Mouse (Mus musculus): ENCODE results near the gene Tbkbp1. TPM values are rescaled to one million over a fixed set of nuclear protein-coding genes. Genes with fewer than 3 reads are reported as not detected.

Gene Tbkbp1
- polyA plus RNA-seq, 1 experiment from 2014 or later: 5.8 TPM

DNA sequence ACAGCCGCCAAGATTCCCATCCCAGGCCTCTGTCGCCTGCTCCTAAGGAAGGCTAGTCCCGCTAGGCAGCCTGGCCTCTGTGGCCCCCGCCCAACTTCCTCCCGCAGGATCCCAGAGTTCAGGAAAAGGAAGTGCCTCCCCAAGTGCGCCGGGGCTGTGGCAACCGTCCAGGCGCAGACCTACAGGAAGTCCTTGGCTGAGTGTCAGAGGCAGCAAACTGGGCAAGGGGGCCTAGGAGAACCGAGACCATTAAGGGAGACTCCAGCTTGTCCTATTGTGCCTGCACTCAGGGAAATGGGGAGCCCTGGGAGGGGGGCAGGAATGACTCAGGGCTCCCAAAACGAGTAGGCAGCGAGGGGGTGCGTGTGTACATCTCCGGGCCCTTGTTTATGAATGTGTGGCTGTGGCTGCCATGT, 1.3 kb downstream of the Tbkbp1 start:
- peak; percentile 13 for ATAC-seq (ENCODE audit: insufficient read depth, low FRiP score, low TSS enrichment)
- peak overlapping the region; percentile 91 for H3K4me2 ChIP-seq (ENCODE audit: low read depth)
- peaks cover 30% of the 10 kb centered on the region for H3K4me1 ChIP-seq (ENCODE audit: control insufficient read depth, insufficient read depth, low read length)
- H3K27ac ChIP-seq (ENCODE audit: low read depth, low read length): peak overlapping the region; percentile 94
- DNase-seq (ENCODE audit: low spot score): peak; percentile 41
- 4% methylated on average over 14 of the region's 14 CpGs for WGBS
- no peaks in the 10 kb centered on the region; the same call in 1 of the 2 replicates for H3K36me3 ChIP-seq (ENCODE audit: control insufficient read depth, insufficient read depth, low read length)
- peak overlapping the region; percentile 84 for H3K9ac ChIP-seq (ENCODE audit: low read length)
- H3K9me3 ChIP-seq (ENCODE audit: control insufficient read depth, low read length): no peaks in the 10 kb centered on the region
- peak overlapping the region; percentile 83 for H3K4me3 ChIP-seq (ENCODE audit: low read depth, low read length)
- peaks cover 2% of the 10 kb centered on the region; the same call in 1 of the 2 replicates for H3K27me3 ChIP-seq (ENCODE audit: control insufficient read depth, insufficient read depth, low read length)

DNA sequence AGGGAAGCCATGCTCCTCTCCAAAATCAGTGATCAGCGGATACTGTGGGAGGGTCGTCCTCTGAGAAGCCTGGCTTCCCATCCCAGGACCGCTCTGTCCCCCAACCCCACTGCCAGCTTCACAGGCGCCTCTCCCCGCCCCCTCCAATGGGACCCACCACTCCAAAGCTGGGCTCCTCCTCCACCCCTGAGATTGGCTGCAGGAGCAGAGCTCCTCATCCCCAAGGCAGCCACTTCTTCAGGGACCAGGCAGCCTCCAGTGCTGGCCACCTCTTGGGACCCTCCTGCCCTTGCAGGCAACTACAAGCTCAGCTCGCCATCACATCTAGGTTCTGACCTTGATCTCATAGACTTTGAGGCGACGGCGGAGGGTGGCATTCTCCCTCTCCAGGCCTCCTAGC, 2.3 kb downstream of the Tbkbp1 start:
- WGBS: 31% methylated on average over 9 of the region's 9 CpGs
- H3K27ac ChIP-seq (ENCODE audit: low read depth, low read length): no peak overlapping the region

DNA sequence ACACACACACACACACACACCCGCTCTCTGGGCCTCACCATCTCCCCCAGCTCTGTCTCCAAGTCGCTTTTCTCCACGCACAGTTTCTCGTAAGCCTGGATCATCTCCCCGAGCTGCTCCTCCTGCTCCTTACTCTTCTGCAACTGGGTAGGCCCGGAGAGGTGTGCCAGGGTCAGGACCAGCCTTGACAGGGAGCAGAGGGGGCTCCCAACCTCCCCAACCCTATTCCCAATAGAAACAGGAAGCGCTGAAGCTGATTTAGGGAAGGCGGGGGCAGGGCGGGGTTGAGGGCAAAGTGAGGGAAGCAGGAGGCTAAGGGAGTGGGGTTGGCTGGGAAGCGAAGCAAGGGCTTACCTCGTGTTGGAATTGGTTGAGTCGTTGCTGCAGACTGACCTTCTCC, 2.7 kb downstream of the Tbkbp1 start:
- Histone ChIP-seq H3K4me3 (ENCODE audit: low read depth, low read length) (no peak overlapping the region), H3K4me1 (ENCODE audit: control insufficient read depth, insufficient read depth, low read length) (peaks cover 30% of the 10 kb centered on the region), H3K27ac (ENCODE audit: low read depth, low read length) (no peak overlapping the region), H3K4me2 (ENCODE audit: low read depth) (peak overlapping the region; percentile 14; the same call in 1 of the 2 replicates), H3K9ac (ENCODE audit: low read length) (no peak overlapping the region), H3K27me3 (ENCODE audit: control insufficient read depth, insufficient read depth, low read length) (peaks cover 2% of the 10 kb centered on the region; the same call in 1 of the 2 replicates), H3K9me3 (ENCODE audit: control insufficient read depth, low read length) (no peaks in the 10 kb centered on the region), H3K36me3 (ENCODE audit: control insufficient read depth, insufficient read depth, low read length) (no peaks in the 10 kb centered on the region; the same call in 1 of the 2 replicates)
- ATAC-seq (ENCODE audit: insufficient read depth, low FRiP score, low TSS enrichment) (no peak), DNase-seq (ENCODE audit: low spot score) (no peak)
- 34% methylated on average over 12 of the region's 12 CpGs for WGBS

More for the DNA sequence above, 2.3 kb downstream of the Tbkbp1 start:
- Histone ChIP-seq H3K9me3 (ENCODE audit: control insufficient read depth, low read length) (no peaks in the 10 kb centered on the region), H3K9ac (ENCODE audit: low read length) (no peak overlapping the region; the same call in 1 of the 2 replicates), H3K4me1 (ENCODE audit: control insufficient read depth, insufficient read depth, low read length) (peaks cover 30% of the 10 kb centered on the region), H3K36me3 (ENCODE audit: control insufficient read depth, insufficient read depth, low read length) (no peaks in the 10 kb centered on the region; the same call in 1 of the 2 replicates), H3K4me2 (ENCODE audit: low read depth) (peak overlapping the region; percentile 14; the same call in 1 of the 2 replicates), H3K27me3 (ENCODE audit: control insufficient read depth, insufficient read depth, low read length) (peaks cover 2% of the 10 kb centered on the region; the same call in 1 of the 2 replicates), H3K4me3 (ENCODE audit: low read depth, low read length) (peak overlapping the region; percentile 83; the same call in 1 of the 2 replicates)
- DNase-seq (ENCODE audit: low spot score) (no peak), ATAC-seq (ENCODE audit: insufficient read depth, low FRiP score, low TSS enrichment) (no peak)

DNA sequence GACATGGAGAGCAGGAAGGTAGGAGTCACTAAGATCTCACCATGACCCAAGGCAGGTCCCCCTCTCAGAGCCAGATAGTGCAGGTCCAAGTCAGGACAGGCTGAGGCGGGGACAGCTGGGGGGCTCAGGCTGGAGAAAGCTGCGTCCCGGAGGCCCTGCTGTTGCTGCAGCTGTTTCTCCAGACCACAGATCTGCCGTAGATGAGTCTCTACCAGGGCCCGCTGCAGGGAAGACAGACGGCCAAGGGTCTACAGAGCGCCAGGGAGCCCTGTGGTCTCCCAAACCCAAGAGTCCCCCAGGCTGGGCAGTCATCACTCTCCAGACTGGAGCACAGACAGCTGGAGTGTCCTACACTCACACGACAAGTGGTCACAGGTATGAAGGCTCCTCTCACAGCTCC, 4.0 kb downstream of the Tbkbp1 start:
- no peak overlapping the region for H3K4me3 ChIP-seq (ENCODE audit: low read depth, low read length)
- H3K27me3 ChIP-seq (ENCODE audit: control insufficient read depth, insufficient read depth, low read length): peaks cover 2% of the 10 kb centered on the region; the same call in 1 of the 2 replicates
- H3K36me3 ChIP-seq (ENCODE audit: control insufficient read depth, insufficient read depth, low read length): no peaks in the 10 kb centered on the region; the same call in 1 of the 2 replicates
- DNase-seq (ENCODE audit: low spot score): no peak
- H3K4me2 ChIP-seq (ENCODE audit: low read depth): no peak overlapping the region
- H3K4me1 ChIP-seq (ENCODE audit: control insufficient read depth, insufficient read depth, low read length): peaks cover 24% of the 10 kb centered on the region
- H3K27ac ChIP-seq (ENCODE audit: low read depth, low read length): no peak overlapping the region
- H3K9ac ChIP-seq (ENCODE audit: low read length): no peak overlapping the region
- 71% methylated on average over 8 of the region's 8 CpGs for WGBS
- H3K9me3 ChIP-seq (ENCODE audit: control insufficient read depth, low read length): no peaks in the 10 kb centered on the region
- ATAC-seq (ENCODE audit: insufficient read depth, low FRiP score, low TSS enrichment): no peak

DNA sequence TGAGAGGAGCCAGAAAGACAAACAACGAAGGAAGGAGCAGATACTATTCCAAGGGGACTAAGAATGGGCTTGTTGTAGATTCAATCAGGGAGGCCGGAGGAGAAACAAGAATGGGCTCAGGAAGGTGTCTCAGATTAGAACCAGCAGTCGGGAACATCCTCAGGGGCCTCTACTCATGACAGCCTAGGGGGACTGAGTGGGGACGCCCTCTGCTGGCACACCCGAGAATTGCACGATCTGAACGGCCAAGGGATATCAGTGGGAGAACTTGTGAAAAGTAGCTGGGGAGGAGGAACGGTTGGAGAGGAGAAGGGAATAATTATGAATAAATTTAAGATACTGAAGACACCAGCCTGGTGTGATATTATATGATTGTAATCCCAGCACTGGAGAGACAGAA, 4.6 kb downstream of the Tbkbp1 start:
- H3K4me1 ChIP-seq (ENCODE audit: control insufficient read depth, insufficient read depth, low read length): peaks cover 20% of the 10 kb centered on the region
- no peak overlapping the region for H3K9ac ChIP-seq (ENCODE audit: low read length)
- H3K4me2 ChIP-seq (ENCODE audit: low read depth): no peak overlapping the region
- H3K27me3 ChIP-seq (ENCODE audit: control insufficient read depth, insufficient read depth, low read length): peaks cover 2% of the 10 kb centered on the region; the same call in 1 of the 2 replicates
- WGBS: 8% methylated on average over 8 of the region's 8 CpGs
- no peaks in the 10 kb centered on the region; the same call in 1 of the 2 replicates for H3K36me3 ChIP-seq (ENCODE audit: control insufficient read depth, insufficient read depth, low read length)
- DNase-seq (ENCODE audit: low spot score) (peak; percentile 78), ATAC-seq (ENCODE audit: insufficient read depth, low FRiP score, low TSS enrichment) (no peak)
- H3K27ac ChIP-seq (ENCODE audit: low read depth, low read length): no peak overlapping the region
- no peak overlapping the region for H3K4me3 ChIP-seq (ENCODE audit: low read depth, low read length)
- no peaks in the 10 kb centered on the region for H3K9me3 ChIP-seq (ENCODE audit: control insufficient read depth, low read length)

DNA sequence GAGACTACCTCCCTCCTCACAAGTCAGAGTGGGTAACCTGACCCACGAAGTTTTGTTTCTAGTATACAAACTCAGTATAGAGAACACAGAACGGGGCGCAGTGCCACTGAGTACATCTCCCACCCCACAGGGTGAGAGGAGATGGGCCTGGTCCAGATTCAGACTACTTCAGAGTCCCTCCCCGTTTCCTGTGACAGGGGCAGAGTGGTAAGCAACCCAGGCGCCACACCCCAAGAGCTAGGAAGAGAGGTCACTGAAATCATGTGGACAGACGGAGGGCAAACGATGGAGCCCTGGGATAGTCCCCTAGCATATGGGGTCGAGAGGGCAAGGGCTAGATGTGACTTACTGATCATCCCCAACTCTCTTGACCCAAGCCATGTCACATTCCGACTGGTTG, 5.3 kb downstream of the Tbkbp1 start:
- Histone ChIP-seq H3K9ac (ENCODE audit: low read length) (no peak overlapping the region), H3K4me3 (ENCODE audit: low read depth, low read length) (no peak overlapping the region), H3K36me3 (ENCODE audit: control insufficient read depth, insufficient read depth, low read length) (no peaks in the 10 kb centered on the region; the same call in 1 of the 2 replicates), H3K4me2 (ENCODE audit: low read depth) (no peak overlapping the region), H3K9me3 (ENCODE audit: control insufficient read depth, low read length) (no peaks in the 10 kb centered on the region), H3K4me1 (ENCODE audit: control insufficient read depth, insufficient read depth, low read length) (peaks cover 20% of the 10 kb centered on the region), H3K27me3 (ENCODE audit: control insufficient read depth, insufficient read depth, low read length) (peaks cover 2% of the 10 kb centered on the region; the same call in 1 of the 2 replicates), H3K27ac (ENCODE audit: low read depth, low read length) (no peak overlapping the region)
- 77% methylated on average over 9 of the region's 9 CpGs for WGBS
- DNase-seq (ENCODE audit: low spot score) (no peak), ATAC-seq (ENCODE audit: insufficient read depth, low FRiP score, low TSS enrichment) (no peak)

DNA sequence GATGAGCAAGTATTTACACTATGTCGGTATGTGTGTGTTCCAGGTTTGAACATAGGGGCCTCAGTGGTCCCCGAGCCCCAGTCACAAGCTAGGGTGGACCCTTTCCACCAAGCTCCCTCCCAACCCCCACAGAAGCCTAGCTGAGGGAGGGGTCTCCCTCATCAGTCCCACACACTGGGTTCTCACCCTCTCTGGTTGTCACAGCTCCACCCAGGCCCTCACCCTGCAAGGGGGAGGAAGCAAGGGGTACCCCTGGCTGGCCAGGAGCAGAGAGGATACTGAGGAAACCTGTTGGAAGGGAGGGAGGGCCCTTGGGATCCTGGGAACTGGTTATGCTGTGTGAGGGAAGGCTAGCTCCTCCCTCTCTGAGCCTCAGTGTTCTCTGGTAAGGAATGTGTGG, 6.0 kb downstream of the Tbkbp1 start:
- WGBS: 94% methylated on average over 2 of the region's 2 CpGs
- H3K4me1 ChIP-seq (ENCODE audit: control insufficient read depth, insufficient read depth, low read length): peaks cover 20% of the 10 kb centered on the region
- no peaks in the 10 kb centered on the region for H3K9me3 ChIP-seq (ENCODE audit: control insufficient read depth, low read length)
- H3K36me3 ChIP-seq (ENCODE audit: control insufficient read depth, insufficient read depth, low read length): no peaks in the 10 kb centered on the region; the same call in 1 of the 2 replicates
- no peak overlapping the region for H3K4me2 ChIP-seq (ENCODE audit: low read depth)
- no peak overlapping the region for H3K4me3 ChIP-seq (ENCODE audit: low read depth, low read length)
- peaks cover 3% of the 10 kb centered on the region; the same call in 1 of the 2 replicates for H3K27me3 ChIP-seq (ENCODE audit: control insufficient read depth, insufficient read depth, low read length)
- H3K9ac ChIP-seq (ENCODE audit: low read length): no peak overlapping the region
- DNase-seq (ENCODE audit: low spot score) (no peak), ATAC-seq (ENCODE audit: insufficient read depth, low FRiP score, low TSS enrichment) (no peak)
- no peak overlapping the region for H3K27ac ChIP-seq (ENCODE audit: low read depth, low read length)

DNA sequence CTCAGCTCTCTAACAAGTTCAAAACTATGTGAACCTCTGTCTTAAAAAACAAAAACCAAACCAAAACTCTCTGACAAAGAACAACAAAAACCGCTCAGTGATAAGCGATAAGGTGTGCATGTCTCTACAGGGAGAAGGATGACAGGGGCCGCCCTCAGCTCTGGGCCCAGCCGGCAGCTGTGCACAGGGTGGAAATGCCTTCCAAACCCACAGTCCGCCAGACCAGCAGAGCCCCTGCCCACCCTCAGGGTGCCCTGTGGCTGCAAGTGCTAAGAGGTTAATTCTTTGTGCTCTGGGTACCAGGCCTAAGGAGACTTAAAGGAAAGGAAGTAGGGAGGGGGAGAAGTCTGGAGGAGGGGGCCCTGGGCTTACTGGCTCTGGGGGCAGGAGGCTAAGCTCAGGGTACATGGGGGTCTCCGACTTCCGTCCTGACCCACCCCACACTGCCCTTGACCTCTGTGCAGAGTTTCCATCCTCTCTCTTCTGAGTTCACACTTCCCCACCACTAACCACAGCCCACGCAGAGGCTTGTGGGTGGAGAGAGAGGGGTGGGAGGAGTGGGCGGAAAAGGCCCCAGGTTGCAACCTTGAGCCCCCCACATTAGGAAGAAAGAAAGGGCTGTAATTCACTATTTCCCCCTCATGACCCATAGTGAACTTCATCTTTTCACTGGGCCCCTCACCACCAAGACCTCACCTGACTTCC, 7.9 kb downstream of the Tbkbp1 start:
- no peak for ATAC-seq (ENCODE audit: insufficient read depth, low FRiP score, low TSS enrichment)
- peaks cover 13% of the 10 kb centered on the region for H3K27me3 ChIP-seq (ENCODE audit: control insufficient read depth, insufficient read depth, low read length)
- H3K9me3 ChIP-seq (ENCODE audit: control insufficient read depth, low read length): no peaks in the 10 kb centered on the region

More for the DNA sequence above, 7.9 kb downstream of the Tbkbp1 start:
- Histone ChIP-seq H3K4me2 (ENCODE audit: low read depth) (no peak overlapping the region), H3K9ac (ENCODE audit: low read length) (no peak overlapping the region), H3K36me3 (ENCODE audit: control insufficient read depth, insufficient read depth, low read length) (no peaks in the 10 kb centered on the region; the same call in 1 of the 2 replicates), H3K4me1 (ENCODE audit: control insufficient read depth, insufficient read depth, low read length) (peaks cover 15% of the 10 kb centered on the region), H3K27ac (ENCODE audit: low read depth, low read length) (no peak overlapping the region), H3K4me3 (ENCODE audit: low read depth, low read length) (no peak overlapping the region)
- DNase-seq (ENCODE audit: low spot score): no peak
- 82% methylated on average over 9 of the region's 9 CpGs for WGBS

Measured in neural tube, embryonic 11.5 days (tissue).